Mouse (Mus musculus) E14TG2a.4 (cell line): Measurements from ENCODE around the gene Ush1g.

Experiments
- H3K27me3 ChIP-seq: 2 replicates; pipeline ENCODE4 v1.6.1; 2014; ENCODE audit warnings: low read length, control low read depth; ENCODE audit not compliant: insufficient read depth
- H3K36me3 ChIP-seq: 2 replicates; pipeline ENCODE4 v1.6.1; 2014; ENCODE audit warnings: low read length, control low read depth; ENCODE audit not compliant: insufficient read depth
- H3K4me1 ChIP-seq: replicated peaks from 2 replicates; pipeline ENCODE4 v1.6.1; 2014; ENCODE audit warnings: low read depth, low read length, control low read depth
- H3K4me3 ChIP-seq: replicated peaks from 2 replicates; pipeline ENCODE4 v1.5.1; 2014; ENCODE audit warnings: mild to moderate bottlenecking, low read length
- H3K9me3 ChIP-seq: 2 replicates; pipeline ENCODE4 v1.6.1; 2014; ENCODE audit warnings: low read length, control low read depth
- CTCF ChIP-seq: conservative IDR thresholded peaks from 2 replicates; pipeline ENCODE4 v1.5.1; 2014; ENCODE audit warnings: low read length
- NANOG ChIP-seq: IDR thresholded peaks from 2 replicates; pipeline ENCODE4 v1.6.1; 2014; ENCODE audit warnings: borderline replicate concordance, low read length, mixed read lengths
- POU5F1 ChIP-seq: IDR thresholded peaks from 2 replicates; pipeline ENCODE4 v1.6.1; 2014; ENCODE audit warnings: low read length, borderline replicate concordance

Gene Ush1g

GRCm38 (mm10) chr11:115321906-115322693 is at the start of gene Ush1g:
Ush1g (minus strand) TSS chr11:115322041.
- TF ChIP-seq CTCF (peak; percentile 81), NANOG (no peak)

GRCm38 (mm10) chr11:115371354-115371753 is 49.5 kb upstream of the Ush1g start:
- H3K27me3 ChIP-seq, result peaks cover 89% of the 10 kb centered on the region
- H3K4me3 ChIP-seq, result no peak overlapping the region

More at GRCm38 (mm10) chr11:115321906-115322693, at the start of gene Ush1g:
- Histone ChIP-seq H3K9me3 (no peaks in the 10 kb centered on the region), H3K27me3 (peaks cover 83% of the 10 kb centered on the region), H3K4me1 (peaks cover 72% of the 10 kb centered on the region), H3K36me3 (no peaks in the 10 kb centered on the region), H3K4me3 (peak within 1 kb of the TSS; percentile 60)

GRCm38 (mm10) chr11:115370368-115370767 is 48.5 kb upstream of the Ush1g start:
- TF ChIP-seq POU5F1 (no peak), CTCF (no peak), NANOG (no peak)
- Histone ChIP-seq H3K9me3 (no peaks in the 10 kb centered on the region), H3K4me1 (peaks cover 27% of the 10 kb centered on the region), H3K36me3 (no peaks in the 10 kb centered on the region), H3K27me3 (peaks cover 89% of the 10 kb centered on the region), H3K4me3 (no peak overlapping the region)

More at GRCm38 (mm10) chr11:115371354-115371753, 49.5 kb upstream of the Ush1g start:
- no peak for TF ChIP-seq CTCF
- TF ChIP-seq NANOG, result no peak
- no peak for TF ChIP-seq POU5F1
- H3K4me1 ChIP-seq, result peaks cover 23% of the 10 kb centered on the region
- no peaks in the 10 kb centered on the region for H3K9me3 ChIP-seq
- no peaks in the 10 kb centered on the region for H3K36me3 ChIP-seq

GRCm38 (mm10) chr11:115367395-115367944 is 45.6 kb upstream of the Ush1g start, which contains the start of gene Hid1:
Hid1 (minus strand) TSS chr11:115367756.
- Histone ChIP-seq H3K4me3 (peak within 1 kb of the TSS; percentile 83), H3K36me3 (no peaks in the 10 kb centered on the region), H3K9me3 (no peaks in the 10 kb centered on the region), H3K4me1 (peaks cover 17% of the 10 kb centered on the region), H3K27me3 (peaks cover 79% of the 10 kb centered on the region)
- TF ChIP-seq NANOG (no peak), CTCF (no peak), POU5F1 (no peak)

- peaks cover 17% of the 10 kb centered on the region for H3K4me1 ChIP-seq
- no peaks in the 10 kb centered on the region for H3K9me3 ChIP-seq
- H3K27me3 ChIP-seq, result peaks cover 79% of the 10 kb centered on the region
- peak overlapping the region; percentile 83 for H3K4me3 ChIP-seq
- no peak for TF ChIP-seq CTCF
- TF ChIP-seq POU5F1, result no peak
- no peak for TF ChIP-seq NANOG
- no peaks in the 10 kb centered on the region for H3K36me3 ChIP-seq
Measured at GRCm38 (mm10) chr11:115366706-115367394, 45.0 kb upstream of the Ush1g start.

- Histone ChIP-seq H3K36me3 (no peaks in the 10 kb centered on the region), H3K4me3 (peak overlapping the region; percentile 83), H3K27me3 (peaks cover 76% of the 10 kb centered on the region), H3K9me3 (no peaks in the 10 kb centered on the region), H3K4me1 (peaks cover 17% of the 10 kb centered on the region)
- no peak for TF ChIP-seq POU5F1
- no peak for TF ChIP-seq NANOG
- TF ChIP-seq CTCF, result no peak
Measured at GRCm38 (mm10) chr11:115366039-115366705, 44.3 kb upstream of the Ush1g start.

- Histone ChIP-seq H3K4me3 (no peak overlapping the region), H3K27me3 (peaks cover 64% of the 10 kb centered on the region), H3K9me3 (no peaks in the 10 kb centered on the region), H3K36me3 (no peaks in the 10 kb centered on the region), H3K4me1 (peaks cover 25% of the 10 kb centered on the region)
- TF ChIP-seq NANOG, result no peak
- no peak for TF ChIP-seq POU5F1
- no peak for TF ChIP-seq CTCF
Measured at GRCm38 (mm10) chr11:115364136-115364535, 42.3 kb upstream of the Ush1g start.

GRCm38 (mm10) chr11:115359726-115360125 is 37.9 kb upstream of the Ush1g start:
- H3K27me3 ChIP-seq, result peaks cover 54% of the 10 kb centered on the region
- no peaks in the 10 kb centered on the region for H3K36me3 ChIP-seq
- no peak for TF ChIP-seq POU5F1
- no peak for TF ChIP-seq CTCF
- TF ChIP-seq NANOG, result no peak
- H3K4me1 ChIP-seq, result peaks cover 29% of the 10 kb centered on the region
- no peaks in the 10 kb centered on the region for H3K9me3 ChIP-seq
- peak overlapping the region; percentile 23; the same call in 1 of the 2 replicates for H3K4me3 ChIP-seq
